Mouse (Mus musculus) MEL (cell line): ENCODE results near the gene Sipa1l1. TPM values are rescaled to one million over a fixed set of nuclear protein-coding genes. Genes with fewer than 3 reads are reported as not detected.
A peak's percentile ranks its signal among the peaks of the same experiment; 100 is the strongest.

Experiments
- DNase-seq: peaks from one replicate; pipeline ENCODE4 v3.0.0; 2011; ENCODE audit warnings: low read depth, low spot score
- H3K27ac ChIP-seq: 2 replicates; pipeline ENCODE4 v1.5.1; 2012; ENCODE audit warnings: low read depth, mild to moderate bottlenecking, control low read depth, low read length, moderate library complexity; ENCODE audit not compliant: control insufficient read depth
- H3K27me3 ChIP-seq, 2 experiments: fragments of 150-350 bp in 1 of 2; sonication (generic) in 1 of 2; 2 replicates each; pipeline ENCODE4 v1.6.1; 2012; ENCODE audit warnings: low read length in 2 of 2, mild to moderate bottlenecking in 2 of 2, improper control_type of control experiment in 1 of 2, moderate library complexity in 1 of 2; ENCODE audit not compliant: insufficient read depth in 2 of 2, control insufficient read depth in 1 of 2
- H3K36me3 ChIP-seq, 2 experiments: 2 replicates each; pipeline ENCODE4 v1.6.1; 2012 to 2014; ENCODE audit warnings: low read length in 2 of 2, improper control_type of control experiment in 1 of 2, inconsistent platforms in 1 of 2, mild to moderate bottlenecking in 1 of 2; ENCODE audit not compliant: insufficient read depth in 2 of 2, control insufficient read depth in 1 of 2
- H3K4me1 ChIP-seq, 2 experiments: fragments of 150-350 bp in 1 of 2; sonication (generic) in 1 of 2; 2 replicates each; pipeline ENCODE4 v1.6.1; 2012; ENCODE audit warnings: low read length in 2 of 2, improper control_type of control experiment in 1 of 2, mild to moderate bottlenecking in 1 of 2; ENCODE audit not compliant: insufficient read depth in 2 of 2, control insufficient read depth in 1 of 2
- H3K4me3 ChIP-seq, 2 experiments: fragments of 150-350 bp in 1 of 2; sonication (generic) in 1 of 2; 2 replicates each; pipeline ENCODE4 v1.5.1; 2012; ENCODE audit warnings: low read depth in 2 of 2, low read length in 2 of 2, mild to moderate bottlenecking in 2 of 2, moderate library complexity in 2 of 2, control low read depth in 1 of 2, improper control_type of control experiment in 1 of 2; ENCODE audit not compliant: control insufficient read depth in 1 of 2, insufficient read depth in 1 of 2
- H3K79me2 ChIP-seq: 2 replicates; pipeline ENCODE4 v1.6.1; 2012; ENCODE audit warnings: mild to moderate bottlenecking, low read length, moderate library complexity; ENCODE audit not compliant: control insufficient read depth, poor library complexity, insufficient read depth
- H3K9ac ChIP-seq: 2 replicates; pipeline ENCODE4 v1.6.1; 2012; ENCODE audit warnings: low read depth, mild to moderate bottlenecking, control low read depth, low read length, moderate library complexity; ENCODE audit not compliant: control insufficient read depth, poor library complexity, severe bottlenecking
- H3K9me3 ChIP-seq: fragments of 150-350 bp; sonication (generic); replicated peaks from 2 replicates; pipeline ENCODE4 v1.6.1; 2012; ENCODE audit warnings: mild to moderate bottlenecking, low read length, improper control_type of control experiment, moderate library complexity; ENCODE audit not compliant: insufficient read depth
- CHD1 ChIP-seq: IDR thresholded peaks from 2 replicates; pipeline ENCODE4 v1.6.1; 2012; ENCODE audit warnings: low read depth, mild to moderate bottlenecking, inconsistent platforms, low read length, improper control_type of control experiment
- EP300 ChIP-seq, 2 experiments: IDR thresholded peaks; 2 replicates each; pipeline ENCODE4 v1.6.1; 2011; ENCODE audit warnings: improper control_type of control experiment in 2 of 2, low read length in 2 of 2, low read depth in 1 of 2, mild to moderate bottlenecking in 1 of 2
- ETS1 ChIP-seq: IDR thresholded peaks from 2 replicates; pipeline ENCODE4 v1.6.1; 2012; ENCODE audit warnings: low read depth, mild to moderate bottlenecking, inconsistent platforms, low read length, improper control_type of control experiment, moderate library complexity
- GABPA ChIP-seq: IDR thresholded peaks from 2 replicates; pipeline ENCODE4 v1.6.1; 2012; ENCODE audit warnings: low read depth, mild to moderate bottlenecking, inconsistent platforms, low read length, improper control_type of control experiment, moderate library complexity
- GATA1 ChIP-seq: IDR thresholded peaks from 2 replicates; pipeline ENCODE4 v1.6.1; 2011; ENCODE audit warnings: low read depth, low read length, improper control_type of control experiment
- MAZ ChIP-seq: IDR thresholded peaks from 2 replicates; pipeline ENCODE4 v1.6.1; 2012; ENCODE audit warnings: low read depth, mild to moderate bottlenecking, inconsistent platforms, low read length, improper control_type of control experiment
- MYC ChIP-seq: IDR thresholded peaks from 2 replicates; pipeline ENCODE4 v1.6.1; 2011; ENCODE audit warnings: low read depth, mild to moderate bottlenecking, low read length, improper control_type of control experiment, moderate library complexity
- POLR2AphosphoS2 ChIP-seq: IDR thresholded peaks from 2 replicates; pipeline ENCODE4 v1.6.1; 2011; ENCODE audit warnings: low read length, improper control_type of control experiment
- SMC3 ChIP-seq: IDR thresholded peaks from 2 replicates; pipeline ENCODE4 v1.6.1; 2011; ENCODE audit warnings: low read depth, low read length, improper control_type of control experiment
- TAL1 ChIP-seq: IDR thresholded peaks from 2 replicates; pipeline ENCODE4 v1.6.1; 2012; ENCODE audit warnings: mild to moderate bottlenecking, inconsistent platforms, low read length, moderate library complexity, mixed read lengths
- TCF12 ChIP-seq: IDR thresholded peaks from 2 replicates; pipeline ENCODE4 v1.6.1; 2014; ENCODE audit warnings: low read depth, mild to moderate bottlenecking, inconsistent platforms, low read length, improper control_type of control experiment, moderate library complexity
- USF1 ChIP-seq: IDR thresholded peaks from 2 replicates; pipeline ENCODE4 v1.6.1; 2014; ENCODE audit warnings: low read depth, mild to moderate bottlenecking, inconsistent platforms, low read length, improper control_type of control experiment, moderate library complexity
- polyA plus RNA-seq, 2 experiments: library from polyadenylated mRNA; stranded (reverse) in 1 of 2; unstranded in 1 of 2; fragments of >175 nt in 1 of 2; fragments of >200 nt in 1 of 2; gene quantifications; 2 replicates each; pipeline versions ENCODE4 v1.2.1 to v1.2.4; 2012; ENCODE audit warnings: low replicate concordance in 2 of 2, low read depth in 1 of 2; ENCODE audit not compliant: insufficient read length in 2 of 2, insufficient read depth in 1 of 2, missing spikeins in 1 of 2
- total RNA-seq: library from RNA; depleted of rRNA; stranded (reverse); fragments of 300-350 nt; gene quantifications from 2 replicates; pipeline ENCODE4 v1.2.3, GENCODE M21; 2012

The Sipa1l1 gene
- total and polyA plus RNA-seq, 3 experiments = 18.1 to 42.7 (median 19.3) TPM

- no peak for TF ChIP-seq POLR2AphosphoS2
- no peak for TF ChIP-seq CHD1
- no peak for TF ChIP-seq MAZ
- TF ChIP-seq TAL1 = no peak
- TF ChIP-seq GABPA = no peak
- peaks cover 0 to 4% of the 10 kb centered on the region in 2 experiments; a peak in 3 of 4 replicates for H3K36me3 ChIP-seq
These were observed 19.4 kb downstream of the Sipa1l1 start for GRCm38 (mm10) chr12:82188321-82189075.

GRCm38 (mm10) chr12:82189076-82189675, 20.1 kb downstream of the Sipa1l1 start:
- Histone ChIP-seq H3K36me3 (peaks cover 0 to 4% of the 10 kb centered on the region in 2 experiments; a peak in 3 of 4 replicates), H3K79me2 (peaks cover 2% of the 10 kb centered on the region; the same call in 1 of the 2 replicates), H3K9me3 (no peaks in the 10 kb centered on the region), H3K27ac (no peak overlapping the region), H3K27me3 (no peaks in the 10 kb centered on the region), H3K9ac (no peak overlapping the region), H3K4me1 (peaks cover 0 to 3% of the 10 kb centered on the region in 2 experiments; a peak in 2 of 4 replicates), H3K4me3 (no peak overlapping the region)
- TF ChIP-seq ETS1 = no peak
- no peak for TF ChIP-seq EP300 (IDR thresholded peaks at IDR 0.05; ENCODE audit: low read depth in 1 of 2, low read length in 2 of 2)
- DNase-seq = no peak

More at GRCm38 (mm10) chr12:82188321-82189075, 19.4 kb downstream of the Sipa1l1 start:
- H3K9ac ChIP-seq = no peak overlapping the region
- H3K27me3 ChIP-seq = no peaks in the 10 kb centered on the region
- peaks cover 0 to 3% of the 10 kb centered on the region in 2 experiments; a peak in 2 of 4 replicates for H3K4me1 ChIP-seq
- H3K4me3 ChIP-seq = no peak overlapping the region
- H3K79me2 ChIP-seq = peaks cover 2% of the 10 kb centered on the region; the same call in 1 of the 2 replicates
- H3K27ac ChIP-seq = no peak overlapping the region
- DNase-seq = no peak
- no peaks in the 10 kb centered on the region for H3K9me3 ChIP-seq

- no peaks in the 10 kb centered on the region for H3K9me3 ChIP-seq
- no peaks in the 10 kb centered on the region for H3K27me3 ChIP-seq
- DNase-seq = no peak
- peaks cover 2% of the 10 kb centered on the region; the same call in 1 of the 2 replicates for H3K79me2 ChIP-seq
- H3K4me3 ChIP-seq = no peak overlapping the region
- H3K9ac ChIP-seq = no peak overlapping the region
- peaks cover 2 to 4% of the 10 kb centered on the region in 2 experiments; a peak in 3 of 4 replicates for H3K36me3 ChIP-seq
- no peak overlapping the region for H3K27ac ChIP-seq
- TF ChIP-seq USF1 (peak; percentile 52; the same call in 1 of the 2 replicates), TCF12 (0 out of 2 replicates have a peak, but pooled peaks have one; percentile 20), SMC3 (no peak), ETS1 (no peak), EP300 (IDR thresholded peaks at IDR 0.05; ENCODE audit: low read depth in 1 of 2, low read length in 2 of 2) (peak in 1 of 2 experiments; percentile 41; a peak in 1 of 4 replicates), MYC (no peak), GATA1 (peak; percentile 48)
- TF ChIP-seq, all 39 proteins: peak for 4
- H3K4me1 ChIP-seq = peaks cover 0 to 5% of the 10 kb centered on the region in 2 experiments; a peak in 2 of 4 replicates
These were observed 20.8 kb downstream of the Sipa1l1 start for GRCm38 (mm10) chr12:82189715-82190581.
